Mouse (Mus musculus) forebrain, embryonic 13.5 days (tissue): ENCODE results near the gene Celf2. TPM values are rescaled to one million over a fixed set of nuclear protein-coding genes. Genes with fewer than 3 reads are reported as not detected.
A peak's percentile ranks its signal among the peaks of the same experiment; 100 is the strongest.

Experiments
- ATAC-seq: fragments of 200-750 bp; cut with Nextera tagmentation; 2 replicates; pipeline ENCODE4 v1.8.0; 2017
- H3K27ac ChIP-seq: fragments of 300-500 bp; sonication (generic); 2 replicates; pipeline ENCODE4 v1.5.1; 2015; ENCODE audit warnings: inconsistent platforms, mild to moderate bottlenecking, moderate library complexity
- H3K27me3 ChIP-seq: fragments of 300-500 bp; sonication (generic); 2 replicates; pipeline ENCODE4 v1.6.1; 2015; ENCODE audit warnings: mild to moderate bottlenecking, inconsistent platforms
- H3K36me3 ChIP-seq: fragments of 300-500 bp; sonication (generic); 2 replicates; pipeline ENCODE4 v1.6.1; 2015; ENCODE audit warnings: mild to moderate bottlenecking, inconsistent platforms; ENCODE audit not compliant: poor library complexity, severe bottlenecking
- H3K4me1 ChIP-seq: fragments of 300-500 bp; sonication (generic); 2 replicates; pipeline ENCODE4 v1.6.1; 2015; ENCODE audit warnings: inconsistent platforms
- H3K4me2 ChIP-seq: fragments of 300-500 bp; sonication (generic); 2 replicates; pipeline ENCODE4 v1.6.1; 2015; ENCODE audit warnings: inconsistent platforms, mild to moderate bottlenecking, moderate library complexity
- H3K4me3 ChIP-seq: fragments of 300-500 bp; sonication (generic); 2 replicates; pipeline ENCODE4 v1.5.1; 2015; ENCODE audit warnings: mild to moderate bottlenecking, inconsistent platforms
- H3K9ac ChIP-seq: fragments of 300-500 bp; sonication (generic); 2 replicates; pipeline ENCODE4 v1.6.1; 2015; ENCODE audit warnings: mild to moderate bottlenecking, inconsistent platforms
- H3K9me3 ChIP-seq: fragments of 300-500 bp; sonication (generic); replicated peaks from 2 replicates; pipeline ENCODE4 v1.6.1; 2016; ENCODE audit warnings: inconsistent platforms
- WGBS: fragments of 180-500 bp; shearing (Covaris S2); methylation state at CpG from one replicate; pipeline ENCODE4 v1.1.7; 2015; 5-methylcytosine and 5-hydroxymethylcytosine counted together
- polyA plus RNA-seq: library from polyadenylated mRNA; unstranded; fragments of >200 nt; fragmentation: Nextera tagmentation; extraction: Ambion mirVana; gene quantifications from 2 replicates; pipeline ENCODE4 v1.2.1, GENCODE M21; 2015

Gene Celf2
- polyA plus RNA-seq, 1 experiment from 2014 or later, result 226 TPM

DNA sequence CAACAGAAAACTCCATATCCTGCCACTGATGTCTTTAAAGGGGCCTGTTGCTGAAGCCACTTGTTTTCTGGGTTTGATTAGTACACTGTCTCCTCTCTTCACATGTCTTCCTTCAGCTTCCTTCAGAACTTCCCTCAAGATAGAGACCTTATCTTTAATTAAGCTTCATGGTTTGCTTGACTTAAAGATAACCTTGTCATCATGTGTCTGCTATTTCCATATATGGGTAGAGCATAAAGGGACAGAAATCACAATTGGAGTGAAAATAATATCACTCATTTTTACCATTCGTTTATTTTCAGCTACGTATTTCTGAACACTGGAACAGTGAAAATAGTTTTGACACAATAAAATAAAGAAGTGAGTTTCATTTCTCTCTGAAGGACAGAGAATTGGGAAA is 905.0 kb downstream of the Celf2 start:
- Histone ChIP-seq H3K27me3 (no peaks in the 10 kb centered on the region), H3K36me3 (peaks cover 41% of the 10 kb centered on the region), H3K4me2 (no peak overlapping the region), H3K9ac (no peak overlapping the region), H3K9me3 (no peaks in the 10 kb centered on the region), H3K4me1 (peaks cover 26% of the 10 kb centered on the region), H3K27ac (no peak overlapping the region), H3K4me3 (no peak overlapping the region)
- 97% methylated on average over 2 of the region's 2 CpGs for WGBS
- ATAC-seq, result no peak

DNA sequence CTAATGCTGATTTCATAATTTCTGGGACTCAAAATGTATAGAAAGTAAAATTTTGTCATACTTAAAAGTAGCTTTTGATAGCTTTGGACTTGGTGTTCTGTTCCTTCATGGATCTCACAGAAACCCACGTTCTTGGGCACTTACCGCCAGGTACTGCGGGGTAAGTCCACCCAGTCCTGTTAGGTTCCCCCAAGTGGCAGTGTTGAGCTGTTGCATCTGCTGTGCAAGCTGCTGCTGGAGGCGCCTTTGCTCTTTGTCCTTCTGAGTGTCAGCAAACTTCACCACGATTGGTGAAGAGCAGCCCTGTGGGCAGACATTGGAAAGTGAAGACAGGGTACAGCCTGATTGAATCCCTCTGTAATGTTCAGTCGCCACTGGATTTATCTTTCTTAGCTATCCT is 905.5 kb downstream of the Celf2 start:
- H3K27me3 ChIP-seq, result no peaks in the 10 kb centered on the region
- peaks cover 46% of the 10 kb centered on the region for H3K36me3 ChIP-seq
- H3K4me3 ChIP-seq, result no peak overlapping the region
- 77% methylated on average over 6 of the region's 6 CpGs for WGBS
- H3K27ac ChIP-seq, result no peak overlapping the region
- H3K9ac ChIP-seq, result no peak overlapping the region
- H3K4me1 ChIP-seq, result peaks cover 24% of the 10 kb centered on the region
- ATAC-seq, result no peak
- H3K4me2 ChIP-seq, result no peak overlapping the region
- H3K9me3 ChIP-seq, result no peaks in the 10 kb centered on the region

DNA sequence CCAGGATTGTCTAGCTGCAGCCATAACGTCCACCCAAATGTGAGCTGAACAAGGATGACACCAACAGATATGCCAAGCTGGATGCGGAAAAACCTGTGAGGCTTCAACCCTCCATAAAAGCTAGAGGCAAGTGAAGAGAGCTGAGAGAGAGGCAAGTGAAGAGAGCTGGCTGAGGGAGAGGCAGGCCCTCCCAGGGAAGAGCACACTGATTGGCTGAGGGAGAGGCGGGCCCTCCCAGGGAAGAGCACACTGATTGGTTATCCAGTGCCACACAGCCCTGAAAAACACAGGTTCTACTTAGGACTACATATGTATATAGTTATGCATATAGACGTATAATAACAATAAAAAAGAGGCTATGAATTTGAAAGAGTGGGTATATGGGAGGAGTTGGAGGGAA is 907.2 kb downstream of the Celf2 start:
- Histone ChIP-seq H3K36me3 (peaks cover 57% of the 10 kb centered on the region), H3K4me2 (no peak overlapping the region), H3K27ac (no peak overlapping the region), H3K9ac (no peak overlapping the region), H3K27me3 (no peaks in the 10 kb centered on the region), H3K9me3 (no peaks in the 10 kb centered on the region), H3K4me1 (peaks cover 15% of the 10 kb centered on the region), H3K4me3 (no peak overlapping the region)
- WGBS, result 93% methylated on average over 4 of the region's 4 CpGs
- ATAC-seq, result 0 out of 2 replicates have a peak, but pooled peaks have one; percentile 27

DNA sequence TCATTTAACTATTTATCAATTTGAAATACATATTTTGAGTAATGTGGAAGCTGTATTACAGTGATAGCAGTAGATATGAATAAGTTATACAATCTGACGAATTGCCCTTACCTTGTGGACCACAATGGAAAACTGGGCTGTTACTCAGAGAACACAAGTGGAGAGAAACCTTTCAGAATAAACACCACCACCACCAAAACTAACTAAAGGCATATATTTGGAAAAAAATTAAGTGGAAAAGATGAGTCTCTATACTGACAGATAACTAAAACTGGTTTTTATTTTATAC is 910.5 kb downstream of the Celf2 start:
- Histone ChIP-seq H3K9ac (no peak overlapping the region), H3K9me3 (no peaks in the 10 kb centered on the region), H3K27ac (no peak overlapping the region), H3K36me3 (peaks cover 60% of the 10 kb centered on the region), H3K4me1 (peaks cover 39% of the 10 kb centered on the region), H3K4me2 (no peak overlapping the region), H3K4me3 (no peak overlapping the region), H3K27me3 (no peaks in the 10 kb centered on the region)
- 92% methylated on average over 1 of the region's 1 CpGs for WGBS
- no peak for ATAC-seq

DNA sequence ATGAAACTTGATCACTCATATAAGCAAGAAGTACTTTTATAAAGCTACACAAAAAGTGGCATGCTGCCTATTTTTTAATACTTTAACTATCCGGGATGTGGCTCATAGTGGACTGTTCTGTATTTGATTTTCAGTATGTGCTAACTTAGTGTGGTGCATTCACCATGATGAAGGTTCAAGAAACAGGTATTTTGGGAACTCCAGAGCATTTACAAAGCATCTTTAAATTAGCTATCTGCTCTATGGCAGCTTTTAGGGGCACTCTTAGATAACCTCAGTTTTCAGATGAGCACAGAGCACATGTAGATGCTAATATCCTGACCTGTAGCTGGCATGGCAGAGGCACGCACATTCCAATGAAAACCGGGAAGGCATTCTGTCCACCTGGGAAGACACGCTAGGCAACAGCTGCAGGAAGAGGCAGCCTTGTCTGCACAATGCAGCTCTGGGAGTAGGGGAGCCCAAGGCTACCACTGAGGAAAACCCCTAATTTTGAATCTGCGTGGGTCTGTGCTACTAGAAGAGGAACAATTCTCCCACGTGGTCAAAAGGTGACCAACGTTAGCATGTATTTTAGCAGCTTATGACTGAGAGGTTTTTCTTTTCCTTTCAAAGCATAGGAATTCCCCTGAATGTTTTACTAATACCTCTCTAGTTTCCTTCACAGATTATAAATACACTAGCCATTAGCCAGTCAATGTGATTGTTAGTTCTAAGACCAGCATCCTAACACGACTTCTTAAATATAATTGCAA is 911.1 kb downstream of the Celf2 start:
- no peaks in the 10 kb centered on the region for H3K27me3 ChIP-seq
- H3K36me3 ChIP-seq, result peaks cover 55% of the 10 kb centered on the region
- no peak overlapping the region for H3K4me3 ChIP-seq
- peaks cover 44% of the 10 kb centered on the region for H3K4me1 ChIP-seq
- ATAC-seq, result no peak
- WGBS, result 83% methylated on average over 8 of the region's 8 CpGs
- H3K9ac ChIP-seq, result no peak overlapping the region
- no peaks in the 10 kb centered on the region for H3K9me3 ChIP-seq
- H3K27ac ChIP-seq, result no peak overlapping the region
- H3K4me2 ChIP-seq, result no peak overlapping the region

DNA sequence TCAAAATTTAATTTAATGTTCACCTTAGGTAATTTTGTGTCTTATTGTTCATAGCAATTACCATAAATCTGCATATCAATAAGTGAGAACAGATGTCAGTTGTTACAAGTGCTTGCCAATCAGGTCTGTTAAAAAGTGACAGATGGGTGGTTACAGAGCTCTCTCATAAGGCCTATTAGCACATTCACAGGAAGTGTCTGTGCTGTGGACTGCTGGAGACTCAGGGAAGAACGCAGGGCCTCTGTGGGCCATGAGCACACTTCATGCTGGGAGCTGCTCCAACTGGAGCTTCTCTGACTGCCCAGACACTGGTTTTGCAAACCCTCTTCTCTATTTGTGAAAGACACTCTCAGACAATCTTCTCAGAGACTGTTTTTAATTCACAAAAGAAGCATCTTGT is 914.6 kb downstream of the Celf2 start:
- Histone ChIP-seq H3K4me1 (peaks cover 42% of the 10 kb centered on the region), H3K4me3 (no peak overlapping the region), H3K27me3 (no peaks in the 10 kb centered on the region), H3K4me2 (no peak overlapping the region), H3K9me3 (no peaks in the 10 kb centered on the region), H3K36me3 (peaks cover 47% of the 10 kb centered on the region), H3K27ac (peak overlapping the region; percentile 93), H3K9ac (no peak overlapping the region)
- 6% methylated on average over 1 of the region's 1 CpGs for WGBS
- peak; percentile 94 for ATAC-seq

DNA sequence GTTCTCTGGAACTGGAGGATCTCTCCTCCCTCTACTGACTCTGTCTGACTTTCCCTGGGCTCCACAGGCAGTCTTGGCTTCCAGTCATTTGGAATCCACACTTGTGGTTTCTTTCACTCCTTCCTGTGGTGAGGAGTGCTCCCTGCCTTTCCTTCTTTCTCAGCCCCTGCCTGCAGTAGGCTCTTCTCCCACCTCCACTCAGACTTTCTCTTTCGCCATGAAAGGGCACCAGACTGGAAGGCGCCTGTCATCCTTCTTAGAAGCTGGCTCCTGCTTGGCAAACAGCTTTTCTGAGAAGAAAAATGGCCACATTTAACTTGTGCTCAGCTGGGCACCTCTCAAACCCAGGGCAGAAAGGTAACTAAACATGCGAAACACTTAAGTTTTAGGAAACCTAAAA is 915.2 kb downstream of the Celf2 start:
- Histone ChIP-seq H3K4me2 (no peak overlapping the region), H3K9me3 (no peaks in the 10 kb centered on the region), H3K4me3 (no peak overlapping the region), H3K36me3 (peaks cover 43% of the 10 kb centered on the region), H3K27ac (peak overlapping the region; percentile 94), H3K4me1 (peaks cover 40% of the 10 kb centered on the region), H3K9ac (peak overlapping the region; percentile 34; the same call in 1 of the 2 replicates), H3K27me3 (no peaks in the 10 kb centered on the region)
- WGBS, result 19% methylated on average over 3 of the region's 3 CpGs
- peak; percentile 62 for ATAC-seq

DNA sequence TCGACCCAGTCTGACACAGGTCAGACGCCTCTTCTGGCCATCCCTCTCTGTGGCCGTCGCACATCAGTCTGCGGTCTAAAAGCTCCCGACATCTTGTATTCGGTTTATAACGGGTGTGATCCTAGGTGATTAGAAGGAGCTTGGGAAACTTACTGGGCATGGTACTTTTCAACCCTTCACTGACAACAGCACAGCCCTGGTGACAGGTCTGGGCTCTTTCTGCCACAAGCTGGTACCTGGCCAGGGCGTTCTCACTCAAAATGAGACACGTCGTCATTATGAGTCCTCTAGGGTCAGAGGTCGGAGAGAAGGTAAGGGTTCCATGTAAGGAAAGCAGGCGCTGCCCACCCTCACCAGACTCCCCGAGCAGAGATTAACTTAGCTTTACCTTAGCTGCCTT is 915.6 kb downstream of the Celf2 start:
- H3K36me3 ChIP-seq, result peaks cover 39% of the 10 kb centered on the region
- WGBS, result 73% methylated on average over 14 of the region's 14 CpGs
- H3K4me3 ChIP-seq, result no peak overlapping the region
- H3K9me3 ChIP-seq, result no peaks in the 10 kb centered on the region
- no peak overlapping the region for H3K9ac ChIP-seq
- peak overlapping the region; percentile 94 for H3K27ac ChIP-seq
- H3K4me1 ChIP-seq, result peaks cover 43% of the 10 kb centered on the region
- no peaks in the 10 kb centered on the region for H3K27me3 ChIP-seq
- no peak overlapping the region for H3K4me2 ChIP-seq
- ATAC-seq, result peak; percentile 12

DNA sequence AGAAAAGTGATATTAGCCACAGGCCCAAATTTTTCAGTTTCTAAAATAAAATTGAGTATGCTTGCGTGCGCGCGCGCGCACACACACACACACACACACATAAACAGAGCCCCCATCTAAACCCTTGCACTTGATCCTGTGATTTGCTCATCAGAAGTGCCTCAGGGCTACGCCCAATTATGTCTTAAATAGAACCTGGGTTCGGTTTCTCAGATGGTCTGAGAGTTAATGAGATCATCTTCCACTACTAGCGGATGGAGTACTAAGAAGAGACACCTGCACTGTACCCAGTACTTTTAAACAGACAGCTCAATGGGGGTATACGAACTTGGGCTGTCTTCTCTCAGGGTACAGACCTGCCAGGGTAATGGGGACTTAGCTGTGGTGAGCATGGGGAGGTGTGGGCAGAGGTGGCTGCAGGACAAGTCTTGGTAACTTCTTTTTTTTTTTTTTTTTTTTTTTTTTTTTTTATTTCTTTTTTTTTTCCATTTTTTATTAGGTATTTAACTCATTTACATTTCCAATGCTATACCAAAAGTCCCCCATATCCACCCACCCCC is 923.2 kb downstream of the Celf2 start:
- H3K4me2 ChIP-seq, result no peak overlapping the region
- no peaks in the 10 kb centered on the region for H3K27me3 ChIP-seq
- H3K27ac ChIP-seq, result peak overlapping the region; percentile 42; the same call in 1 of the 2 replicates
- H3K4me3 ChIP-seq, result no peak overlapping the region
- 89% methylated on average over 10 of the region's 10 CpGs for WGBS
- peaks cover 28% of the 10 kb centered on the region for H3K36me3 ChIP-seq
- H3K9me3 ChIP-seq, result no peaks in the 10 kb centered on the region
- no peak for ATAC-seq
- H3K4me1 ChIP-seq, result peaks cover 17% of the 10 kb centered on the region; the same call in 1 of the 2 replicates
- H3K9ac ChIP-seq, result no peak overlapping the region

DNA sequence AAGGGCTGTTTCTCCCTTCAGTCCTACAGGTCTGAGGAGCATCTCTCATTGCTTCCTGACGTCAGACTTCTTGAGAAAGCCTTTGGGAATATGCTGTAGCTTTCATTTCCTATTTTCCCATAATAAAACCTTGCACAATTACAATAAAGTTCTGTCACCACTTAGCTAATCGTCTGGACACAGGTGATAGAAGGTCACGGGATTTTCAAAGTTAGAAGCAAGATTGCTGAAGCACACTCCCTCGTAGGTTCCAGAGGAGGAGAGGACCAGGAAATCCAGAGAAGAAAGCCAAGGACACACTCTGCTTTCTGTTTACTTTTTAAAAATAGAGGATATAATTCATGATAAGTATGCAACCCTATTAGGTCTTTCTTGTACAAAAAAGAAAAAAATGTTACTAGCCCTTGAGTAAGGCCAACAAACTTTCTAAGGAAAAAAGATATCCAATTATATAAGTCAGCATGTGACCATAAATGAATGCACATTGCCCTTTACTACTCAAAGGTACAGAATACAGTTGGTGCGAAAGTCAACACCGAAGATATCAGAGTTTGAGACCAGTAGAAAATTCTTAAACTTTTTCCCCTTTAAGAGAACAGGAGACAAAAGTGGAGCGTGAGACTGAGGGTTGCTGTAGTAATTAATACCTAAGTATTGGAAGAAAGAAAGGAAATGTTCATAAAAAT is 924.2 kb downstream of the Celf2 start:
- Histone ChIP-seq H3K27me3 (no peaks in the 10 kb centered on the region), H3K4me1 (peaks cover 17% of the 10 kb centered on the region; the same call in 1 of the 2 replicates), H3K9ac (no peak overlapping the region), H3K27ac (no peak overlapping the region), H3K36me3 (peaks cover 26% of the 10 kb centered on the region), H3K4me2 (no peak overlapping the region), H3K4me3 (no peak overlapping the region), H3K9me3 (no peaks in the 10 kb centered on the region)
- 84% methylated on average over 7 of the region's 7 CpGs for WGBS
- ATAC-seq, result no peak

DNA sequence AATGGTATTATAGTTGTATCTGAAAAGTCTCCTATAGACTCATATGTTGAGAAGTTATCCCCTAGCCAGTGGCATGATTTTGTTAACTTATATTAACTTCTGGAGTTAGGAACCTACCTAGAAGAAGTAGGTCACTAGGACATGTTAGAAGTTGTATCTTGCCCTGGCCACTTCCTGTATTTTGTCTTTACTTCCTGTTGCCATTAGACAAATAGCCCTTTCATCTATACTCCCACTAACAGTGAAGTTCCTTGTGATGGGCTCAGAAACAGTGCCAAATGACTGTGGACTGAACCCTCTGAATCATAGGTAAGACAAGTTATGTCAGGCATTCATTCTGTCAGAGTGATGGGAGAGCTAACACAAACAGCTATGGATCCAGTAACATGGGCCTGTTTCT is 926.7 kb downstream of the Celf2 start:
- no peak overlapping the region for H3K4me3 ChIP-seq
- H3K27me3 ChIP-seq, result no peaks in the 10 kb centered on the region
- H3K27ac ChIP-seq, result no peak overlapping the region
- H3K4me2 ChIP-seq, result no peak overlapping the region
- no peak overlapping the region for H3K9ac ChIP-seq
- H3K4me1 ChIP-seq, result 0 out of 2 replicates have a peak, but pooled peaks cover 5% of the 10 kb centered on the region
- peaks cover 25% of the 10 kb centered on the region for H3K36me3 ChIP-seq
- H3K9me3 ChIP-seq, result no peaks in the 10 kb centered on the region
- ATAC-seq, result no peak

DNA sequence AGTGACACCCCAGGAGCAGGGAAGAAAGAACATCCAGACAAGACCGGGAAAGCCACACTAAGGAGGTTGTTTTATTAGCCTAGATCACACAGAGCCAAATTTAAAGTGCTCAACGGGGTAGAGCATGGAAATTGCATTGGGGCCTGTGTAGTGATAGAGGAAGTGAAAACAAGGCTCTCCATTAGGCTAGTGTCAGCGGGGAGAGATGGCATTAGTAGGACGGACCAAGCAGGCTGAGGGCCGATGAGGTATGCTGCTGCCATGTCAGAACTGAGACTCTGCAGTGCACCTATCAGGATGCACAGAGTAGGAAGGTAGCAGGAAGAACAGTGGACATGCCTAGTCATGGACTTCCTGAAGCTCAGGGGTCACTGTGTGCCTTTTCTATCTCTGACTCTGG is 929.3 kb downstream of the Celf2 start:
- Histone ChIP-seq H3K27ac (no peak overlapping the region), H3K4me3 (no peak overlapping the region), H3K36me3 (peaks cover 33% of the 10 kb centered on the region), H3K9me3 (no peaks in the 10 kb centered on the region), H3K4me1 (no peaks in the 10 kb centered on the region), H3K9ac (no peak overlapping the region), H3K4me2 (no peak overlapping the region), H3K27me3 (no peaks in the 10 kb centered on the region)
- 86% methylated on average over 5 of the region's 5 CpGs for WGBS
- 0 out of 2 replicates have a peak, but pooled peaks have one; percentile 9 for ATAC-seq
